Mouse (Mus musculus) embryonic facial prominence, embryonic 14.5 days (tissue): ENCODE data around the gene Nup98. TPM values are rescaled to one million over a fixed set of nuclear protein-coding genes. Genes with fewer than 3 reads are reported as not detected.
A peak's percentile ranks its signal among the peaks of the same experiment; 100 is the strongest.

Source experiments
- ATAC-seq: fragments of 200-750 bp; cut with Nextera tagmentation; 2 replicates; pipeline ENCODE4 v1.8.0; 2017; ENCODE audit warnings: low read depth, moderate number of reproducible peaks, moderate TSS enrichment
- DNase-seq: peaks from one replicate; pipeline ENCODE4 v3.0.0-alpha.2; 2015; ENCODE audit warnings: low spot score
- H3K27ac ChIP-seq: fragments of 300-500 bp; sonication (generic); replicated peaks from 2 replicates; pipeline ENCODE4 v1.5.1; 2014; ENCODE audit warnings: low read depth, mild to moderate bottlenecking, low read length, moderate library complexity
- H3K27me3 ChIP-seq: fragments of 300-500 bp; sonication (generic); replicated peaks from 2 replicates; pipeline ENCODE4 v1.6.1; 2014; ENCODE audit warnings: low read length; ENCODE audit not compliant: control insufficient read depth, insufficient read depth
- H3K36me3 ChIP-seq: fragments of 300-500 bp; sonication (generic); 2 replicates; pipeline ENCODE4 v1.6.1; 2014; ENCODE audit warnings: low read length, mixed read lengths; ENCODE audit not compliant: control insufficient read depth, insufficient read depth
- H3K4me1 ChIP-seq: fragments of 300-500 bp; sonication (generic); 2 replicates; pipeline ENCODE4 v1.6.1; 2014; ENCODE audit warnings: antibody characterized with exemption, low read length; ENCODE audit not compliant: control insufficient read depth, insufficient read depth
- H3K4me2 ChIP-seq: fragments of 300-500 bp; sonication (generic); 2 replicates; pipeline ENCODE4 v1.6.1; 2014; ENCODE audit warnings: low read depth, mild to moderate bottlenecking, low read length, moderate library complexity, mixed read lengths
- H3K4me3 ChIP-seq: fragments of 300-500 bp; sonication (generic); 2 replicates; pipeline ENCODE4 v1.5.1; 2014; ENCODE audit warnings: low read depth, mild to moderate bottlenecking, low read length
- H3K9ac ChIP-seq: fragments of 300-500 bp; sonication (generic); 2 replicates; pipeline ENCODE4 v1.6.1; 2014; ENCODE audit warnings: low read depth, mild to moderate bottlenecking, low read length, moderate library complexity, mixed read lengths
- H3K9me3 ChIP-seq: fragments of 300-500 bp; sonication (generic); 2 replicates; pipeline ENCODE4 v1.6.1; 2016; ENCODE audit warnings: low read length; ENCODE audit not compliant: control insufficient read depth
- WGBS: fragments of 180-500 bp; shearing (Covaris S2); extraction: QIAGEN DNeasy Blood & Tissue Kit; methylation state at CpG from one replicate; pipeline ENCODE4 v1.1.7; 2014; 5-methylcytosine and 5-hydroxymethylcytosine counted together
- polyA plus RNA-seq: library from polyadenylated mRNA; unstranded; fragments of >200 nt; fragmentation: Nextera tagmentation; extraction: Ambion mirVana; gene quantifications from 2 replicates; pipeline ENCODE4 v1.2.1, GENCODE M21; 2014

Gene Nup98
- polyA plus RNA-seq, 1 experiment from 2014 or later = 35.9 TPM

GRCm38 (mm10) chr7:102249531-102249895, 39.5 kb upstream of the Nup98 start:
- H3K4me1 ChIP-seq = peaks cover 30% of the 10 kb centered on the region
- no peaks in the 10 kb centered on the region for H3K27me3 ChIP-seq
- H3K27ac ChIP-seq = peak overlapping the region; percentile 98
- H3K36me3 ChIP-seq = no peaks in the 10 kb centered on the region
- H3K4me2 ChIP-seq = peak overlapping the region; percentile 81
- peak; percentile 48 for DNase-seq
- no peaks in the 10 kb centered on the region for H3K9me3 ChIP-seq
- peak overlapping the region; percentile 88 for H3K4me3 ChIP-seq
- 0% methylated on average over 9 of the region's 23 CpGs for WGBS
- peak overlapping the region; percentile 89 for H3K9ac ChIP-seq
- peak; percentile 39 for ATAC-seq

- Histone ChIP-seq H3K4me3 (peak overlapping the region; percentile 88), H3K36me3 (no peaks in the 10 kb centered on the region), H3K4me2 (peak overlapping the region; percentile 81), H3K9me3 (no peaks in the 10 kb centered on the region), H3K4me1 (peaks cover 30% of the 10 kb centered on the region), H3K9ac (peak overlapping the region; percentile 89), H3K27me3 (no peaks in the 10 kb centered on the region), H3K27ac (peak overlapping the region; percentile 98; the same call in 1 of the 2 replicates)
- 24% methylated on average over 16 of the region's 16 CpGs for WGBS
- DNase-seq (no peak), ATAC-seq (no peak)
Measured at GRCm38 (mm10) chr7:102248691-102249404, 38.9 kb upstream of the Nup98 start.

- Histone ChIP-seq H3K4me3 (peak overlapping the region; percentile 88; the same call in 1 of the 2 replicates), H3K36me3 (no peaks in the 10 kb centered on the region), H3K4me1 (peaks cover 30% of the 10 kb centered on the region), H3K27ac (0 out of 2 replicates have a peak overlapping the region, but pooled peaks have one; percentile 4), H3K9me3 (no peaks in the 10 kb centered on the region), H3K4me2 (peak overlapping the region; percentile 81), H3K27me3 (no peaks in the 10 kb centered on the region), H3K9ac (peak overlapping the region; percentile 89; the same call in 1 of the 2 replicates)
- DNase-seq (no peak), ATAC-seq (no peak)
- 44% methylated on average over 12 of the region's 12 CpGs for whole genome bisulfite sequencing
Measured at GRCm38 (mm10) chr7:102246956-102247797, 37.2 kb upstream of the Nup98 start.

- Histone ChIP-seq H3K4me3 (no peak overlapping the region), H3K4me2 (0 out of 2 replicates have a peak overlapping the region, but pooled peaks have one; percentile 7), H3K4me1 (peaks cover 30% of the 10 kb centered on the region), H3K36me3 (peaks cover 3% of the 10 kb centered on the region; the same call in 1 of the 2 replicates), H3K27me3 (no peaks in the 10 kb centered on the region), H3K9ac (peak overlapping the region; percentile 38; the same call in 1 of the 2 replicates), H3K9me3 (no peaks in the 10 kb centered on the region), H3K27ac (no peak overlapping the region; the same call in 1 of the 2 replicates)
- DNase-seq (no peak), ATAC-seq (no peak)
- WGBS = 48% methylated on average over 6 of the region's 6 CpGs
Measured at GRCm38 (mm10) chr7:102246265-102246664, 36.3 kb upstream of the Nup98 start.

- H3K9ac ChIP-seq = peak overlapping the region; percentile 38; the same call in 1 of the 2 replicates
- H3K9me3 ChIP-seq = no peaks in the 10 kb centered on the region
- no peaks in the 10 kb centered on the region for H3K27me3 ChIP-seq
- H3K27ac ChIP-seq = 0 out of 2 replicates have a peak overlapping the region, but pooled peaks have one; percentile 33
- peaks cover 8% of the 10 kb centered on the region; the same call in 1 of the 2 replicates for H3K36me3 ChIP-seq
- ATAC-seq (no peak), DNase-seq (no peak)
- peaks cover 30% of the 10 kb centered on the region for H3K4me1 ChIP-seq
- WGBS = 0% methylated on average over 1 of the region's 1 CpGs
- H3K4me3 ChIP-seq = no peak overlapping the region
- H3K4me2 ChIP-seq = 0 out of 2 replicates have a peak overlapping the region, but pooled peaks have one; percentile 7
Measured at GRCm38 (mm10) chr7:102245775-102246174, 35.8 kb upstream of the Nup98 start.

- DNase-seq = no peak
- H3K4me3 ChIP-seq = no peak overlapping the region
- peaks cover 16% of the 10 kb centered on the region for H3K36me3 ChIP-seq
- 72% methylated on average over 3 of the region's 3 CpGs for WGBS
- no peaks in the 10 kb centered on the region for H3K27me3 ChIP-seq
- H3K4me1 ChIP-seq = peaks cover 30% of the 10 kb centered on the region
- H3K9me3 ChIP-seq = no peaks in the 10 kb centered on the region
- H3K27ac ChIP-seq = no peak overlapping the region
- ATAC-seq = no peak
- no peak overlapping the region for H3K4me2 ChIP-seq
- no peak overlapping the region; the same call in 1 of the 2 replicates for H3K9ac ChIP-seq
Measured at GRCm38 (mm10) chr7:102244782-102245535, 35.0 kb upstream of the Nup98 start.

- no peaks in the 10 kb centered on the region for H3K27me3 ChIP-seq
- H3K36me3 ChIP-seq = peaks cover 25% of the 10 kb centered on the region
- H3K9me3 ChIP-seq = no peaks in the 10 kb centered on the region
- ATAC-seq (no peak), DNase-seq (no peak)
- H3K4me1 ChIP-seq = peaks cover 30% of the 10 kb centered on the region
- H3K27ac ChIP-seq = no peak overlapping the region
- H3K9ac ChIP-seq = no peak overlapping the region
- no peak overlapping the region for H3K4me3 ChIP-seq
- H3K4me2 ChIP-seq = no peak overlapping the region
- WGBS = 80% methylated on average over 2 of the region's 2 CpGs
Measured at GRCm38 (mm10) chr7:102243870-102244269, 33.9 kb upstream of the Nup98 start.

- 87% methylated on average over 3 of the region's 3 CpGs for WGBS
- DNase-seq = no peak
- peaks cover 35% of the 10 kb centered on the region for H3K36me3 ChIP-seq
Measured at GRCm38 (mm10) chr7:102242917-102243316, 32.9 kb upstream of the Nup98 start.

More at GRCm38 (mm10) chr7:102242917-102243316, 32.9 kb upstream of the Nup98 start:
- ATAC-seq = no peak
- Histone ChIP-seq H3K27ac (no peak overlapping the region), H3K9ac (no peak overlapping the region), H3K4me2 (no peak overlapping the region), H3K9me3 (no peaks in the 10 kb centered on the region), H3K4me1 (peaks cover 23% of the 10 kb centered on the region), H3K27me3 (no peaks in the 10 kb centered on the region), H3K4me3 (no peak overlapping the region)
